Mouse (Mus musculus): ENCODE measurements around the gene Tspan17. TPM values are rescaled to one million over a fixed set of nuclear protein-coding genes. Genes with fewer than 3 reads are reported as not detected.

Gene Tspan17
- polyA plus RNA-seq, 1 experiment from 2014 or later: 15.9 TPM

DNA sequence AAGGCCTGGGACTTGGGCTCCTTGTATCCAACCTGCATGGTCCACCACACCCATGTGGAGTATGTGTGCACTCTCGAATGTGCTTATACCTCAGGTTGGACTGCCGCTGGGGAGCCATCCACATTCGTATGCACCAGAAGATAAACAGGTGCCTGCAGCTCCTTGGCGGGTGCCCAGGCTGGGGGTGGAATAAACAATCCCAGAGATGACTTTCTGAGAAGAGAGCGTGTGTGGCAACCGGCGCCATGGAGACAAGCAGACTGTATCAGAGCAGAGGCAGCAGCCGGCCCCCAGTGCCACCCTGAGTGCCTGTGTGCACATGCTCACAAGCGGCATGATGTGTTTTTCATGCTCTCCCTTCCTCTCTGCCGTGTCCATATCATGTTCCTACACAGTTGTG, 36.5 kb upstream of the Tspan17 start:
- Histone ChIP-seq H3K27ac (ENCODE audit: low read depth, low read length) (no peak overlapping the region), H3K4me3 (ENCODE audit: low read depth, low read length) (no peak overlapping the region), H3K9ac (ENCODE audit: low read length) (no peak overlapping the region), H3K9me3 (ENCODE audit: control insufficient read depth, low read length) (no peaks in the 10 kb centered on the region), H3K4me2 (no peak overlapping the region), H3K4me1 (ENCODE audit: control insufficient read depth, insufficient read depth, low read length) (peaks cover 16% of the 10 kb centered on the region), H3K27me3 (ENCODE audit: control insufficient read depth, insufficient read depth, low read length) (peaks cover 17% of the 10 kb centered on the region), H3K36me3 (ENCODE audit: control insufficient read depth, insufficient read depth, low read length) (no peaks in the 10 kb centered on the region)
- DNase-seq (ENCODE audit: low spot score, missing footprints) (no peak), ATAC-seq (ENCODE audit: low FRiP score) (no peak)
- WGBS: 76% methylated on average over 10 of the region's 10 CpGs

- WGBS: 67% methylated on average over 6 of the region's 6 CpGs
Measured at GRCm38 (mm10) chr13:54753733-54754132, 35.4 kb upstream of the Tspan17 start.

DNA sequence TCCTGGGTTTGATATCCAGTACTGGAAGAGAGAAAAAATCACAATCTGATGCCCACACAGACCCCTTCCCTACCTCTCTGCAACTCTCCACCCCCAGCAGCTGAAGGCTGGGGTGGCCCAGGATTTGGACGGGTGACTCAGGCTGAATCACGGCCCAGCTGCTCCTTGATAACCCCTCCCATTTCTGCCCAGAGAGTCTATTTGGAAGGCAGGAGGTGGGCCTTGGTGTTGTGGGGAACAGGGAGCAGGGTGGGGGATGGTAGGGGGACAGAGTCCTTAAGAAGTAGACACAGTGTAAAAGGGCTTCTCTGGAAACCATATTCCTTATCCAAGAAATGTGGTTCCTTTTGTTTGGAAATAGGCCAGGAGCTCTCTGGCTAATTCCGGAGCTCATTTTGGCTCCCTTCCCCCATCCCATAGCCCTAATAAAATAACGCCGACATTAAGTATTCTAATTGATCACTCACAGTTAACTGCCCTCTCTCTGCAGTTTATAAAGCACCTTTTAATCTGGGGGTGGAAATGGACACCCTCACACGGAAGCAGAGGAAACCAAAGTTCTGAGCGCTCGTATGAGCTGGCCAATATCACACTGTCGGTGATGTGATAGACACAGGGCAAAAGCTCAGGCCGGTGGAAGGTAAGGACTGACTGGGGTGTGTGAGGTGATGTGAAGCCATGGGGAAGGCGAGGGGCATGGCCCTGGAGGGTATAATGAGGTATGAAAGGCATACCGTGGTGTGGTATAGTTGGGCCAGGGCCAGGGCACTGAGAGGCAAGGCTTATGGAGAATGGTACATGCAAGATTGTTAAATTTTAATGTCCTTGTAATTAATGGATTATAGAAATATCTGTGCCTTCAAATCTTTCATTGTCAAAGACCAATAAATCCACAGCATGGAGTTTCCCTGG, 34.8 kb upstream of the Tspan17 start:
- H3K9ac ChIP-seq (ENCODE audit: low read length): no peak overlapping the region
- H3K4me3 ChIP-seq (ENCODE audit: low read depth, low read length): no peak overlapping the region
- H3K36me3 ChIP-seq (ENCODE audit: control insufficient read depth, insufficient read depth, low read length): no peaks in the 10 kb centered on the region
- DNase-seq (ENCODE audit: low spot score, missing footprints): no peak
- WGBS: 50% methylated on average over 12 of the region's 12 CpGs
- no peak for ATAC-seq (ENCODE audit: low FRiP score)
- H3K27me3 ChIP-seq (ENCODE audit: control insufficient read depth, insufficient read depth, low read length): peaks cover 17% of the 10 kb centered on the region
- no peaks in the 10 kb centered on the region for H3K9me3 ChIP-seq (ENCODE audit: control insufficient read depth, low read length)
- H3K4me1 ChIP-seq (ENCODE audit: control insufficient read depth, insufficient read depth, low read length): peaks cover 15% of the 10 kb centered on the region
- H3K27ac ChIP-seq (ENCODE audit: low read depth, low read length): 0 out of 2 replicates have a peak overlapping the region, but pooled peaks have one; percentile 27
- no peak overlapping the region for H3K4me2 ChIP-seq

More at GRCm38 (mm10) chr13:54753733-54754132, 35.4 kb upstream of the Tspan17 start:
- Histone ChIP-seq H3K4me1 (ENCODE audit: control insufficient read depth, insufficient read depth, low read length) (peaks cover 10% of the 10 kb centered on the region), H3K9ac (ENCODE audit: low read length) (no peak overlapping the region), H3K9me3 (ENCODE audit: control insufficient read depth, low read length) (no peaks in the 10 kb centered on the region), H3K27me3 (ENCODE audit: control insufficient read depth, insufficient read depth, low read length) (peaks cover 17% of the 10 kb centered on the region), H3K4me3 (ENCODE audit: low read depth, low read length) (no peak overlapping the region), H3K27ac (ENCODE audit: low read depth, low read length) (no peak overlapping the region), H3K36me3 (ENCODE audit: control insufficient read depth, insufficient read depth, low read length) (no peaks in the 10 kb centered on the region), H3K4me2 (no peak overlapping the region)
- no peak for DNase-seq (ENCODE audit: low spot score, missing footprints)
- no peak for ATAC-seq (ENCODE audit: low FRiP score)

GRCm38 (mm10) chr13:54755201-54755830, 33.9 kb upstream of the Tspan17 start:
- WGBS: 25% methylated on average over 9 of the region's 9 CpGs
- peaks cover 20% of the 10 kb centered on the region for H3K4me1 ChIP-seq (ENCODE audit: control insufficient read depth, insufficient read depth, low read length)
- peak overlapping the region; percentile 27; the same call in 1 of the 2 replicates for H3K27ac ChIP-seq (ENCODE audit: low read depth, low read length)
- H3K36me3 ChIP-seq (ENCODE audit: control insufficient read depth, insufficient read depth, low read length): no peaks in the 10 kb centered on the region
- peaks cover 14% of the 10 kb centered on the region for H3K27me3 ChIP-seq (ENCODE audit: control insufficient read depth, insufficient read depth, low read length)
- H3K4me2 ChIP-seq: no peak overlapping the region
- no peak overlapping the region for H3K9ac ChIP-seq (ENCODE audit: low read length)
- ATAC-seq (ENCODE audit: low FRiP score): no peak
- DNase-seq (ENCODE audit: low spot score, missing footprints): no peak
- no peak overlapping the region for H3K4me3 ChIP-seq (ENCODE audit: low read depth, low read length)
- H3K9me3 ChIP-seq (ENCODE audit: control insufficient read depth, low read length): no peaks in the 10 kb centered on the region

GRCm38 (mm10) chr13:54756156-54756712, 32.9 kb upstream of the Tspan17 start:
- Histone ChIP-seq H3K4me3 (ENCODE audit: low read depth, low read length) (no peak overlapping the region), H3K27me3 (ENCODE audit: control insufficient read depth, insufficient read depth, low read length) (peaks cover 7% of the 10 kb centered on the region; the same call in 1 of the 2 replicates), H3K27ac (ENCODE audit: low read depth, low read length) (no peak overlapping the region), H3K9ac (ENCODE audit: low read length) (no peak overlapping the region), H3K4me2 (no peak overlapping the region), H3K9me3 (ENCODE audit: control insufficient read depth, low read length) (no peaks in the 10 kb centered on the region), H3K4me1 (ENCODE audit: control insufficient read depth, insufficient read depth, low read length) (peaks cover 20% of the 10 kb centered on the region), H3K36me3 (ENCODE audit: control insufficient read depth, insufficient read depth, low read length) (no peaks in the 10 kb centered on the region)
- WGBS: 86% methylated on average over 8 of the region's 8 CpGs
- DNase-seq (ENCODE audit: low spot score, missing footprints) (peak; percentile 65), ATAC-seq (ENCODE audit: low FRiP score) (no peak)

GRCm38 (mm10) chr13:54757093-54757830, 31.9 kb upstream of the Tspan17 start:
- peaks cover 20% of the 10 kb centered on the region for H3K4me1 ChIP-seq (ENCODE audit: control insufficient read depth, insufficient read depth, low read length)
- H3K4me2 ChIP-seq: peak overlapping the region; percentile 85
- H3K27ac ChIP-seq (ENCODE audit: low read depth, low read length): peak overlapping the region; percentile 59; the same call in 1 of the 2 replicates
- DNase-seq (ENCODE audit: low spot score, missing footprints): peak; percentile 79
- 45% methylated on average over 10 of the region's 10 CpGs for WGBS
- no peaks in the 10 kb centered on the region for H3K9me3 ChIP-seq (ENCODE audit: control insufficient read depth, low read length)
- peak overlapping the region; percentile 35 for H3K4me3 ChIP-seq (ENCODE audit: low read depth, low read length)
- ATAC-seq (ENCODE audit: low FRiP score): no peak
- H3K27me3 ChIP-seq (ENCODE audit: control insufficient read depth, insufficient read depth, low read length): peaks cover 5% of the 10 kb centered on the region; the same call in 1 of the 2 replicates
- peak overlapping the region; percentile 36; the same call in 1 of the 2 replicates for H3K9ac ChIP-seq (ENCODE audit: low read length)
- no peaks in the 10 kb centered on the region for H3K36me3 ChIP-seq (ENCODE audit: control insufficient read depth, insufficient read depth, low read length)

DNA sequence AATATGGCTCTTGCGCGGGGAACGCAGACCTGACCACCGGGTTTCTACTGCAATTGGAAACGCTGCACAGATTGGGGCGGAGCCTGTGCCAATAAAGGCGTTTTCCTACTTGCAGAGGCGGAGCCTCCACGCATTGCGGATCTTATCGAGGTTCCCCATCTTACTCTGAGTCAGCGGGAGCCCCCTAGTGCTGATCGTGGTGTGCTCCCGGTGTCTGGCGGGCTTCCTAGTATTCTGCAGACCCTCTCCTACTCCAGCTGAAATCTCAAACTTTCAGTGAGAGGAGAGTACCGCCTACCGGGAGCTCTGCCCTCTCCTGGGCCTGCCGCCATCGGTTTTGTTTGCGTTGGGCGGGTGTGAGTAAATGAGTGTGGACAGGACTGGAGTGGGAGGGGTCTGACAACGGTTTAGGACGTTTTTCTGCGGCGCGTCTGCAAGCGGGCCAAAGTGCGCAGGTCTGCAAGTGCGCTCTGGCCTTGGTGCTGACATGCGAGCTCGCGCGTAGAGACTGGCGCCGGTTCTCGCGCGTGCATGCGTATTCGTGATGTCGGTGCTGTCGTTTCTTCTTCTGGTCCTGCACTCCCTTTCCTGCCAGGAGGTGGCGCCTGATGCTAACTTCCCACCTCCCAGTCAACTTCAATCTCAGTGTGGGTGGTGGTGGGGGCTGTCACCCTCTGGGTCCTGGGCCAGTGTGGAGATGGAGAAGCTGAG, 31.0 kb upstream of the Tspan17 start:
- Histone ChIP-seq H3K9ac (ENCODE audit: low read length) (peak overlapping the region; percentile 55), H3K4me1 (ENCODE audit: control insufficient read depth, insufficient read depth, low read length) (peaks cover 20% of the 10 kb centered on the region), H3K27ac (ENCODE audit: low read depth, low read length) (peak overlapping the region; percentile 59), H3K27me3 (ENCODE audit: control insufficient read depth, insufficient read depth, low read length) (peaks cover 5% of the 10 kb centered on the region; the same call in 1 of the 2 replicates), H3K4me3 (ENCODE audit: low read depth, low read length) (peak overlapping the region; percentile 35), H3K4me2 (peak overlapping the region; percentile 85), H3K36me3 (ENCODE audit: control insufficient read depth, insufficient read depth, low read length) (no peaks in the 10 kb centered on the region), H3K9me3 (ENCODE audit: control insufficient read depth, low read length) (no peaks in the 10 kb centered on the region)
- under 1% methylated on average over 43 of the region's 43 CpGs for WGBS
- peak; percentile 98 for DNase-seq (ENCODE audit: low spot score, missing footprints)
- ATAC-seq (ENCODE audit: low FRiP score): peak; percentile 85
